Mouse (Mus musculus) midbrain, embryonic 12.5 days (tissue): ENCODE results near the gene Trmt1. TPM values are rescaled to one million over a fixed set of nuclear protein-coding genes. Genes with fewer than 3 reads are reported as not detected.

ENCODE experiments used
- ATAC-seq: fragments of 200-750 bp; cut with Nextera tagmentation; 2 replicates; pipeline ENCODE4 v1.8.0; 2017; ENCODE audit warnings: low read depth, moderate TSS enrichment, moderate library complexity; ENCODE audit not compliant: low FRiP score
- H3K27ac ChIP-seq: fragments of 300-500 bp; sonication (generic); replicated peaks from 2 replicates; pipeline ENCODE4 v1.5.1; 2016; ENCODE audit warnings: mild to moderate bottlenecking
- H3K27me3 ChIP-seq: fragments of 300-500 bp; sonication (generic); 2 replicates; pipeline ENCODE4 v1.6.1; 2016; ENCODE audit warnings: mild to moderate bottlenecking
- H3K36me3 ChIP-seq: fragments of 300-500 bp; sonication (generic); 2 replicates; pipeline ENCODE4 v1.6.1; 2016
- H3K4me1 ChIP-seq: fragments of 300-500 bp; sonication (generic); 2 replicates; pipeline ENCODE4 v1.6.1; 2016
- H3K4me2 ChIP-seq: fragments of 300-500 bp; sonication (generic); replicated peaks from 2 replicates; pipeline ENCODE4 v1.6.1; 2016; ENCODE audit warnings: mild to moderate bottlenecking, moderate library complexity
- H3K4me3 ChIP-seq: fragments of 300-500 bp; sonication (generic); 2 replicates; pipeline ENCODE4 v1.5.1; 2016; ENCODE audit warnings: mild to moderate bottlenecking
- H3K9ac ChIP-seq: fragments of 300-500 bp; sonication (generic); replicated peaks from 2 replicates; pipeline ENCODE4 v1.6.1; 2016; ENCODE audit warnings: mild to moderate bottlenecking, moderate library complexity
- H3K9me3 ChIP-seq: fragments of 300-500 bp; sonication (generic); 2 replicates; pipeline ENCODE4 v1.6.1; 2016; ENCODE audit warnings: mild to moderate bottlenecking
- WGBS: fragments of 180-500 bp; shearing (Covaris S2); methylation state at CpG from one replicate; pipeline ENCODE4 v1.1.7; 2016; 5-methylcytosine and 5-hydroxymethylcytosine counted together
- polyA plus RNA-seq: library from polyadenylated mRNA; unstranded; fragments of >200 nt; fragmentation: Nextera tagmentation; extraction: Ambion mirVana; gene quantifications from 2 replicates; pipeline ENCODE4 v1.2.1, GENCODE M21; 2016

Trmt1 gene
- polyA plus RNA-seq, 1 experiment from 2014 or later, result 58.8 TPM

- H3K27ac ChIP-seq, result peak overlapping the region; percentile 89
- WGBS, result 71% methylated on average over 11 of the region's 11 CpGs
- H3K4me1 ChIP-seq, result peaks cover 56% of the 10 kb centered on the region
- no peaks in the 10 kb centered on the region for H3K9me3 ChIP-seq
- no peak for ATAC-seq
- H3K36me3 ChIP-seq, result peaks cover 4% of the 10 kb centered on the region; the same call in 1 of the 2 replicates
- no peak overlapping the region for H3K9ac ChIP-seq
- 0 out of 2 replicates have a peak overlapping the region, but pooled peaks have one; percentile 7 for H3K4me2 ChIP-seq
- peaks cover 76% of the 10 kb centered on the region for H3K27me3 ChIP-seq
- no peak overlapping the region for H3K4me3 ChIP-seq
Measured at GRCm38 (mm10) chr8:84731371-84732177, 45.5 kb downstream of the Trmt1 start.

GRCm38 (mm10) chr8:84732545-84732944 lies 46.4 kb downstream of the Trmt1 start:
- no peak overlapping the region for H3K4me3 ChIP-seq
- ATAC-seq, result no peak
- H3K27me3 ChIP-seq, result peaks cover 80% of the 10 kb centered on the region
- H3K27ac ChIP-seq, result no peak overlapping the region
- H3K4me2 ChIP-seq, result no peak overlapping the region
- no peaks in the 10 kb centered on the region for H3K9me3 ChIP-seq
- peaks cover 59% of the 10 kb centered on the region for H3K4me1 ChIP-seq
- no peaks in the 10 kb centered on the region for H3K36me3 ChIP-seq
- no peak overlapping the region for H3K9ac ChIP-seq
- WGBS, result 76% methylated on average over 5 of the region's 5 CpGs

GRCm38 (mm10) chr8:84732996-84733395 lies 46.9 kb downstream of the Trmt1 start:
- peaks cover 63% of the 10 kb centered on the region for H3K4me1 ChIP-seq

DNA sequence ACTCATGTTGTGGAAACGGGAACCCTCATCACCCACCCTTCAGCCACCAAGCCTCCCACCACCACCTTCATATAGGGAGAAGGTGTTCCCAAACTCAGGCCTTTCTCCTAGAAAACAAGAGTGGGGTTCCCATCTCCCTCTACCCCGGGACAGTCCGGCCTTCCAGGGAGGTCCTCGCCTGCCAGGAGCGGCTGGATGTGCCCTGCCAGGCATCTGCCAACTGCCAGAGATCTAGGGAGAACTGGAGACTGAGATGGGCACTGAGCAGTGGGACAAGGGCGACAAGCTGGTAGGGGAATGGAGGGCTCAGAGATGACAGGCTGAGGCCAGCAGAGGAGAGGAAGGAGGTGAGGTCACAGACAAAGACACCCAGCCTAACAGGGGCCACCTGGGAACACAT lies 47.9 kb downstream of the Trmt1 start:
- Histone ChIP-seq H3K4me3 (no peak overlapping the region), H3K27ac (no peak overlapping the region), H3K4me2 (no peak overlapping the region), H3K36me3 (no peaks in the 10 kb centered on the region), H3K4me1 (peaks cover 64% of the 10 kb centered on the region), H3K9ac (no peak overlapping the region), H3K27me3 (peaks cover 81% of the 10 kb centered on the region), H3K9me3 (no peaks in the 10 kb centered on the region)
- no peak for ATAC-seq
- 87% methylated on average over 6 of the region's 6 CpGs for WGBS

More at GRCm38 (mm10) chr8:84732996-84733395, 46.9 kb downstream of the Trmt1 start:
- no peaks in the 10 kb centered on the region for H3K9me3 ChIP-seq
- ATAC-seq, result no peak
- no peak overlapping the region for H3K9ac ChIP-seq
- H3K27ac ChIP-seq, result 0 out of 2 replicates have a peak overlapping the region, but pooled peaks have one; percentile 20
- no peak overlapping the region for H3K4me3 ChIP-seq
- peaks cover 80% of the 10 kb centered on the region for H3K27me3 ChIP-seq
- WGBS, result 47% methylated on average over 6 of the region's 6 CpGs
- no peak overlapping the region for H3K4me2 ChIP-seq
- H3K36me3 ChIP-seq, result no peaks in the 10 kb centered on the region

GRCm38 (mm10) chr8:84734680-84735079 lies 48.6 kb downstream of the Trmt1 start:
- no peaks in the 10 kb centered on the region for H3K9me3 ChIP-seq
- no peaks in the 10 kb centered on the region for H3K36me3 ChIP-seq
- no peak overlapping the region for H3K4me2 ChIP-seq
- H3K9ac ChIP-seq, result no peak overlapping the region
- peaks cover 88% of the 10 kb centered on the region for H3K27me3 ChIP-seq
- no peak overlapping the region for H3K4me3 ChIP-seq
- 69% methylated on average over 2 of the region's 2 CpGs for WGBS
- H3K27ac ChIP-seq, result no peak overlapping the region
- peaks cover 67% of the 10 kb centered on the region for H3K4me1 ChIP-seq
- no peak for ATAC-seq

DNA sequence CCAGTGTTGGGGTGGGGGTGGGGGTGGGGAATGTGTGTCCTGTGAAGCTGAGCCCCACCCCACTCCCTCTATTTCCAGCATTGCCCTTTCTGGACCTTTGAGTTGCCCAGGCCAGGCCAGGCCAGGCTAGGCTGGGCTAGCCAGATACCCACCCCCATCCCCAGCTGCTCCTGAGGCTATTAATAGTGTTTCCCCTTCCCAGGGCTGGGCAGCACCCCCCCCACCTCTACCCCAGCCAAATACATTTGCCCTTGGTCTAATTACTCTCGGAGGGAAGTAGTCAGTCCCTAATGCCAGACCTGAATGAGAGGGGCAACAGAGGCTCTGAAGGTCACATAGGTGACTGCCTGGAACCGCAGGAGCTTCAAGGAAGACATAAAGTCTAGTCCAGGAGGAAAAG lies 49.5 kb downstream of the Trmt1 start:
- Histone ChIP-seq H3K36me3 (no peaks in the 10 kb centered on the region), H3K27me3 (peaks cover 92% of the 10 kb centered on the region), H3K9ac (no peak overlapping the region), H3K4me3 (no peak overlapping the region), H3K9me3 (no peaks in the 10 kb centered on the region), H3K4me1 (peaks cover 68% of the 10 kb centered on the region), H3K27ac (no peak overlapping the region), H3K4me2 (no peak overlapping the region)
- WGBS, result 53% methylated on average over 2 of the region's 2 CpGs
- no peak for ATAC-seq

DNA sequence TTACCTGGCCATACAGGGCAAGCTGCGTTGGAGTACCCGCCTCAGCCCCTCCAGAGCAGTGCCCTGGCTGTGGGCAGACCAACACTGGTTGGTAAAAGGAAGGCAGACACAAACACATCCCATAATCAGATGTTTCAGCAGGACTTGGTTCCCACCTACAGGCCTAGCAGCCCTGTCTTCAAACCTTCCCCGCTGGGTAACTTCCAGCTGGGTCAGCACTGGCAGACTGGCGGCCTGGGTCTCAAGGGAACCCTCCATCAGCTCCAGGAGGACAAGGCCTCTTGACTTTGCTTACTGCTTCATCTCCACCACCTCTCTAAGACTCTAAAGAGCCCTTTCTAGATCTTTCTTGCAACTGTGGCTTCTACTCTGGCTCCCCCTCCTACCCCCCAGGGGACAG lies 50.4 kb downstream of the Trmt1 start:
- H3K4me3 ChIP-seq, result no peak overlapping the region
- H3K4me2 ChIP-seq, result no peak overlapping the region
- no peak overlapping the region for H3K27ac ChIP-seq
- whole genome bisulfite sequencing, result 88% methylated on average over 4 of the region's 4 CpGs
- no peak overlapping the region for H3K9ac ChIP-seq
- H3K36me3 ChIP-seq, result no peaks in the 10 kb centered on the region
- no peak for ATAC-seq
- H3K27me3 ChIP-seq, result peaks cover 100% of the 10 kb centered on the region
- H3K4me1 ChIP-seq, result peaks cover 68% of the 10 kb centered on the region
- H3K9me3 ChIP-seq, result no peaks in the 10 kb centered on the region

GRCm38 (mm10) chr8:84737608-84738007 lies 51.5 kb downstream of the Trmt1 start:
- H3K9me3 ChIP-seq, result no peaks in the 10 kb centered on the region
- H3K4me3 ChIP-seq, result peak overlapping the region; percentile 21
- peaks cover 100% of the 10 kb centered on the region for H3K27me3 ChIP-seq
- peak overlapping the region; percentile 7; the same call in 1 of the 2 replicates for H3K9ac ChIP-seq
- H3K27ac ChIP-seq, result no peak overlapping the region
- peak; percentile 50; the same call in 1 of the 2 replicates for ATAC-seq
- peaks cover 68% of the 10 kb centered on the region for H3K4me1 ChIP-seq
- H3K4me2 ChIP-seq, result peak overlapping the region; percentile 37
- no peaks in the 10 kb centered on the region for H3K36me3 ChIP-seq
- 2% methylated on average over 16 of the region's 16 CpGs for WGBS

- Histone ChIP-seq H3K4me3 (no peak overlapping the region), H3K4me1 (peaks cover 68% of the 10 kb centered on the region), H3K9me3 (no peaks in the 10 kb centered on the region), H3K27ac (no peak overlapping the region), H3K27me3 (peaks cover 100% of the 10 kb centered on the region), H3K36me3 (no peaks in the 10 kb centered on the region), H3K4me2 (0 out of 2 replicates have a peak overlapping the region, but pooled peaks have one; percentile 25), H3K9ac (peak overlapping the region; percentile 39)
- WGBS, result 2% methylated on average over 10 of the region's 10 CpGs
- ATAC-seq, result no peak
Measured at GRCm38 (mm10) chr8:84738266-84738665, 52.2 kb downstream of the Trmt1 start.

DNA sequence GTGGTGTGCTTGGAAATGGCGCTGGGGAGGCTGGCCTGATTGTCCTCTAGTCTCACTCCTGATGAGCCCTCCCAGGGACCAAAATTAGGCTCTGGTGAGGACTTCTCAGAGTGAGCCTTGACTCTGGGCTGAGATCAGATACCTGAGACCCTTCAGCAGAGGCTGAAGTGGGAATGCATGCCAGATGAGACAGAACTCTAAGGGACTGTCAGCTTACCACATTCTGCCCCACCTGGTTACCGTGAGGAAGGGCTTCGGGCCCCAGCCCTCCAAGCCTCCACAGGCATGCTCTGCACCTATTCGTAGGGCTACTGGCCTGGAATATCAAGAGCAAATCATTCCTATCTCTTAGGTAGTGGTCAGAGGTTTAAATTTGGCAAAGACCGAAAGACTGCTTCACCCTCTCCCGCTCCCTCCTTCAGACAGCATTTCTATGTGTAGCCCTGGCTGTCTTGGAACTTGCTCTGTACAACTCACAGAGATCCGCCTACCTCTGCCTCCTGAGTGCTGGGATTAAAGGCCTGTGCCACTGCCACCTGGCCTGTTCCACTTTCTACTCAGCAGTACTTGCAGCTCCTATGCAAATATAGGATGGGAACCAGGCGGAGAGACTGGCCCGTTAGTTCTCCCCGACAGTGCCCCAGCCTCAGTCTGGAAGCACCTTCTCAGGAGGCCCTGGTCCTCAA lies 52.8 kb downstream of the Trmt1 start:
- Histone ChIP-seq H3K4me1 (peaks cover 72% of the 10 kb centered on the region), H3K4me3 (no peak overlapping the region), H3K27me3 (peaks cover 100% of the 10 kb centered on the region), H3K27ac (no peak overlapping the region), H3K36me3 (no peaks in the 10 kb centered on the region), H3K9me3 (no peaks in the 10 kb centered on the region), H3K4me2 (no peak overlapping the region), H3K9ac (peak overlapping the region; percentile 39; the same call in 1 of the 2 replicates)
- WGBS, result 33% methylated on average over 10 of the region's 10 CpGs
- ATAC-seq, result no peak

GRCm38 (mm10) chr8:84739401-84739742 lies 53.3 kb downstream of the Trmt1 start:
- Histone ChIP-seq H3K9me3 (no peaks in the 10 kb centered on the region), H3K27me3 (peaks cover 100% of the 10 kb centered on the region), H3K27ac (no peak overlapping the region), H3K9ac (no peak overlapping the region), H3K4me1 (peaks cover 74% of the 10 kb centered on the region), H3K4me2 (no peak overlapping the region), H3K4me3 (no peak overlapping the region), H3K36me3 (no peaks in the 10 kb centered on the region)
- ATAC-seq, result no peak
- WGBS, result 0% methylated on average over 1 of the region's 1 CpGs
